Mouse (Mus musculus) megakaryocyte-erythroid progenitor cell, adult 5 weeks (primary cell): Measurements from ENCODE around the gene Pramel3. TPM values are rescaled to one million over a fixed set of nuclear protein-coding genes. Genes with fewer than 3 reads are reported as not detected.

Experiments
- polyA plus RNA-seq: library from polyadenylated mRNA; stranded (reverse); fragments of >175 nt; gene quantifications from 2 replicates; pipeline ENCODE4 v1.2.3, GENCODE M21; 2012

Pramel3 gene
- not detected in 2 replicates for polyA plus RNA-seq

DNA sequence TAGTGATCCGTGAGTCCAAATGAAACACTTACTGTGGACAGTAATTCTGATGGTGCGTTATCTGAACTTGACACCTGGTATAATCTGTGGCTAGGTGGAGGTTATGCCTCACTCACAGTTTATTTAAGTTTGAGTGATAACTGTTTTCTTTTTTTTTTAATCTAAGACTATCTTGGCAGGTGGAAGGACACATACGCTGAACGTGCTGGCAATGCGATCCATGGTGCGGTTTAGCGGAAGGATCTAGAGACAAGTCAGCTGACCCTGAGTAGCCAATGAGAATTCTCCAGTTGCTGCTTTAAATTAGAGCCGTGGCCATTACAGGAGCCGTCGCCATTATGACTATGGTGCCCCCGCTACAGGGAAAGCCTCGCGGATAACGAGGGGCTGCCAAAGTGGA is at the start of gene Pramel3:
Gene Pramel3 (plus strand): TSS at position 301 of the 400 bp plus-strand sequence.

Other genes starting within 250 kb of the Pramel3 start
- gene Gm15023, start 124.7 kb upstream of the Pramel3 start, polyA plus RNA-seq = not detected in 2 replicates
- gene Tceal6, start 91.6 kb upstream of the Pramel3 start, polyA plus RNA-seq = not detected in 2 replicates
- not detected in 2 replicates for gene Gm5128, start 71.0 kb downstream of the Pramel3 start, polyA plus RNA-seq
- not detected in 2 replicates for gene Gm7903, start 131.5 kb downstream of the Pramel3 start, polyA plus RNA-seq
- not detected in 2 replicates for gene AV320801, start 192.3 kb downstream of the Pramel3 start, polyA plus RNA-seq